Mouse (Mus musculus): ENCODE results near the gene Zfp710.
"Not testable (repeated sequence)": the region's sequence is repeated elsewhere in the genome, so short reads cannot be mapped to it uniquely, and the experiment has no call there.

Zfp710 gene

DNA sequence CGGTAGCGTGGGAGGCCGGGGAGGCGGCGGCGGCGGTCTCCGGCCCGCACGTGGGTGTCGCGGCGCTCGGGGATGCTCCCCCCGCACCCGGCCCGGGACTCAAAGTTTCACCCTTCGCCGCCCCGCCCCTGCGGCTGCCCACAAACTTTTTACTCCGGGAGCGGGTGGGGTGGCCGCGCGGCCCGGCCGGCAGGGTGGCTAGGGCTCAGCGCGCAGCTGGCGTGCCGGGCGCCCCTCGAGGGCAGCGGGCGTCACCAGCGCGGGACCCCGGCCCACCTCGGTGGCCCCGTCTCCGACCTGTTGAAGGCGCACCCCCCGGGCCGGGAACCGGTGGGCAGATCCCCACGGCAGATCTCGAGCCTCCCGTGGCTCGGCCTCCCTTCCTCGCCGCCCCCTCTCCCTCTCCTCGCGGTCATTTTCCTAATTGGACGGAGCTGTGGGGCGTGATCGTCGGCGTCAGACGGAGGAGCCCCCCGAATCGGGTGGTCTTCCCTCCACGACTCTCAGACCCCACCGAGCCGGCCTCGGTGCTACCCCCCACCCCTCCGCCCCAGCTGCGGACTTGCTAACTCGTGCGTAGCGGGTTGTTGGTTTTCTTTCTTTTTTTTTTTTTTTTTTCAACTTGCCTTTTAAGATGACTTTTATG is 2.5 kb downstream of the Zfp710 start:
- no peak for DNase-seq (ENCODE audit: low read depth, low spot score)

GRCm38 (mm10) chr7:80027636-80028417 is 3.2 kb downstream of the Zfp710 start:
- DNase-seq (ENCODE audit: low read depth, low spot score) = no peak

- DNase-seq (ENCODE audit: low read depth, low spot score) = no peak
Measured at GRCm38 (mm10) chr7:80028418-80028720, 3.8 kb downstream of the Zfp710 start.

- peak; percentile 90 for DNase-seq (ENCODE audit: low read depth, low spot score)
Measured at GRCm38 (mm10) chr7:80030009-80030408, 5.4 kb downstream of the Zfp710 start.

DNA sequence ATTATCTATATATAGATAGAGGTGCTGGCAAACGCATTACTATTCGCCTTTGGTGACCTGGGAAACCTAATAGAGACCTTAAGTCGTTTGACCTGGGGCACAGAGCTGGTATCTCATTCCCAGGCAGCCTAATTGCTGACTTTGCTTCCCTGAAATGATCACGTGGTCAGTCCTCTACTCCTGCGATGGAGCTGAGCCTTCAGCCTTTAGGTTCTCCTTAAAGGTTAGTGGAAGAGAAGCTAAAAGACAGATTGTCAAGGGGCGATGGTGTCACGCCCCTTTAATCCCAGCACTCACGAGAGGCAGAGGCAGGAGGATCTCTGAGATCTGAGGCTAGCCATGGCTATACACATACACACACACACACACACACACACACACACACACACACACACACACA is 5.9 kb downstream of the Zfp710 start:
- peak; percentile 78 for DNase-seq (ENCODE audit: low read depth, low spot score)

DNA sequence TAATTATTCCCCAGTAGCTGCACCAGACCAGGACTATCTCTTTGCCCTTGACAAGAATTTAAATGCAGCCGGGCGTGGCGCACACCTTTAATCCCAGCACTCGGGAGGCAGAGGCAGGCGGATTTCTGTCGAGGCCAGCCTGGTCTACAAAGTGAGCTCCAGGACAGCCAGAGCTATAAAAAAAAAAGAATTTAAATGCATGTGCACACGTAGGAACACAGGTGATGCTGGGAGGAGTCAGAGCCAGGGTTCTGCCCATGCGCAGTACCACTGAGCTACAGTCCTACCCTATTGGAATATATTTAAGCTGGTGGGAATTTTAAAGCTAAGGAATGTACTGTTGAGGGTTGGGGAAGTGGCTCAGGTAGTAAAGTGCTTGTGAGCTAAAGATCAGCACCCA is 6.4 kb downstream of the Zfp710 start:
- DNase-seq (ENCODE audit: low read depth, low spot score) = peak; percentile 70

DNA sequence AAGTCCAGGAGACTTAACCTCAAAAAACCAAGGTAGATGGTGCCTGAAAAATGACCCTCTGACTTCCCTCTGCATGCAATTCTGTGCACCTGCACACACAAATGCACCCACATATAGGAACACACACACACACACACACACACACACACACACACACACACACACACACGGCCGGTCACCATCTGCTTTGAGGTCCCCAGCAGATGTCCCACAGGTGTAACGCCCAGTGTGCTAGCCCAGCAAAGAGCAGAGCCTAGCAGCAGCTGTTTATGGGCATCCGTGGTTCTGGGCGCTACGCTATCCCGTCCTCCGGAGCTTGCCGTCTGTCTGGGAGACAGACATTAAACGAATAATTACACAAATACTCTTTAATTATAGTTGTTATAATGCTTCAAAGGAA is 6.9 kb downstream of the Zfp710 start:
- DNase-seq (ENCODE audit: low read depth, low spot score) = no peak

DNA sequence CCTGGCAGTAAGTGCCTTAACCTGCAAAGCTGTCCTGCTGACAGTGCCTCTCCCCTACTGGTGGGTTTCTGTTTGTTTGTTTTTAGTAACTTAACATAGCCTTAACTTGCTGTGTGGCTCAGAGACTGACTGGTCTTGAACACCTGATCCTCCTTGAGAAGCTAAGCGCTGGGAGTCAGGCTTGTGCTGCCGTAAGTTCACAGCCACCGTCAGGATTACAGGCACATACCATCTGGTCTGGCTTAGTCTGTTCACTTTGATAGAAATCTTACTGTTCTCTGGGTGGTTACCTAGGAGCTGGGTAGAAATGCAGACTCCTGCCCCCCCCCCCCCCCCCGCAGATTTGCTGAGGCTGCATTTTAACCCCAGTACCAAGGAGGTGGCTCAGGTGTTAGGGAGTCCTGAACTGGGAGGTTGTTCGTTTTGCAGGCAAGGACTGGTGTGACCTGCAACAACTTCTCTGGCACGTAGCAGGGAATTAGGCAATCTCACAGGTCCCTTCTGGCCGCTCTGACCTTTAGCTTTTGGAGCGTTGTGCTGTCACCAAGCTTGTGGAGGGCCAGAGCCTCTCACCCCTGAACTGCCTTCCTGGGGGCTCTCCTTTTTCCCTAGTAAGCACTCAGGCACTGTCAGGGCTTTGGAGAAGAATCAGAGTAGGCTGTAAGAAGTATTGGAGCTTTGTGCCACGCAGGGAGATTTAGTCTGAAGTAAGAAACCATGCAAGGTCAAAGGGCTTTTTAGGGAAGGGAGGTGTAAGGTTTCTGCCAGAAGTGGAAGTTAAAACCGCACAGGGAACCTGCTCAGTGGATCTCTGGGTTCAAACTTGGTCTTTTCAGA is 7.8 kb downstream of the Zfp710 start:
- DNase-seq (ENCODE audit: low read depth, low spot score) = no peak

DNA sequence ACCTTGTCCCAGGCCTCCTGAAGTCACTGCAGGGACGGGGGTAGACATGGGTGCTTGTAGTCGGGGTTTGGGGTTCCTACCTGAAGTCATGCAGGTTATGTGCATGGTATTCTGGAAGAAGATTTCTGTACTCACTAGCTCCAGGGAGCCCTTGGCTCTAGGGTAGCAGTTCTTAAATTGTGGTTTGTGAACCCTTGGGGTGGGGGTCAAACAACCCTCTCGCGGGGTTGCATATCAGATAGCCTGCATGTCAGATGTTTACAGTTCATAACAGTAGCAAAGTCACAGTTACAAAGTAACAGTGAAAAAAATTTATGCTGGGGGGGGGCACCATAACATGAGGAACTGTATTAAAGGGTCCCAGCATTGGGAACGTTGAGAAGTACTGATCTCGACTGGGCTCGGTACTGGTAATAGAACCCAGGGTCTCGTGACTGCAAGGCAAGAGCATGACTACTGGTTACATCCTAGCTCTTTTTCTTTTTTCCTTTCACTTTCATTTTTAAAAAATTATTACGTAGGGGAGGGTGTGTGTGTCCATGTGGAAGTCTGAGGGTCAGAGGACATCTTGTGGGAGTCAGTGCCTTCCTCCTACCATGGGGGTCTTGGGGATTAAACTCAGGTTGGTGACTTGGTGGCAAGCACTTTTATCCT is 8.6 kb downstream of the Zfp710 start:
- no peak for DNase-seq (ENCODE audit: low read depth, low spot score)

- DNase-seq (ENCODE audit: low read depth, low spot score) = no peak
Measured at GRCm38 (mm10) chr7:80033771-80034170, 9.2 kb downstream of the Zfp710 start.

DNA sequence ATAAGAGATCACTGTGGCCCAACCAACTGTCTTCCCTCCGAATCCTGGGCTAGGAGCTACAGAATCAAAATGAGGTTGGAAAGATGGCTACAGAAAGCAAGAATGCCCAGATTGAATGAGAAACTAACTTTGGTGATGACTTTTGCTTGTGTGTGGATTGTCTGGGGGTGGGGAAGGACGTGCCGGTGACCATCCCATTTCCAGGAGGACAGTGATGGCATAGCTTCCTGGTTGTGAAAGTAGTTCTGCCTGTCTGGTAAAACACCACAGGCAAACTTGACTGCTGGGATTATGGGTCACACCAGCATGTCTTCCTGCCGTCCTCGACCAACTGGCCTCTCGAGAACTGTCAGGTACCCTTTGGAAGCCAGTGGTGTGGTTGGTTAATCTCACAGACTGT is 10.5 kb downstream of the Zfp710 start:
- no peak for DNase-seq (ENCODE audit: low read depth, low spot score)

- DNase-seq (ENCODE audit: low read depth, low spot score) = no peak
Measured at GRCm38 (mm10) chr7:80035748-80036147, 11.1 kb downstream of the Zfp710 start.

- DNase-seq (ENCODE audit: low read depth, low spot score) = no peak
Measured at GRCm38 (mm10) chr7:80039699-80040098, 15.1 kb downstream of the Zfp710 start.

- no peak for DNase-seq (ENCODE audit: low read depth, low spot score)
Measured at GRCm38 (mm10) chr7:80044170-80044569, 19.6 kb downstream of the Zfp710 start.

- no peak for DNase-seq (ENCODE audit: low read depth, low spot score)
Measured at GRCm38 (mm10) chr7:80047041-80047440, 22.4 kb downstream of the Zfp710 start.

DNA sequence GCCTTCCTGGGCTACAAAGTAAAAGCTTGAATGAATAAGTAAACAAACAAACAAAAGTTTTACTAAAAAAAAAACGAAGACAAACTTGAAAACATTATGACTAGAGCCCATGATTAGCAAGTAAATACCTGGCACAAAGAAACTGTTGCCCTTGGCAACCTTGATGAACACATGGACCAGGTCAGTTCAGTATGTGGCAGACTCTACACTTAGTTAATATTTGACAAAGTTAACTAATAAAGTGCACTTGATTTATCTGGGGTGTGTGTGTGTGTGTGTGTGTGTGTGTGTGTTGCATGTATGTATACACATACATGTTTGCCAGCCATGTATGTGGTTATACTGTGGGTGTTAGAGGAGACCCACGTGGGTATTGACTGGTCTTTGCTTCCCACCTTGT is 25.1 kb downstream of the Zfp710 start:
- DNase-seq (ENCODE audit: low read depth, low spot score) = no peak

DNA sequence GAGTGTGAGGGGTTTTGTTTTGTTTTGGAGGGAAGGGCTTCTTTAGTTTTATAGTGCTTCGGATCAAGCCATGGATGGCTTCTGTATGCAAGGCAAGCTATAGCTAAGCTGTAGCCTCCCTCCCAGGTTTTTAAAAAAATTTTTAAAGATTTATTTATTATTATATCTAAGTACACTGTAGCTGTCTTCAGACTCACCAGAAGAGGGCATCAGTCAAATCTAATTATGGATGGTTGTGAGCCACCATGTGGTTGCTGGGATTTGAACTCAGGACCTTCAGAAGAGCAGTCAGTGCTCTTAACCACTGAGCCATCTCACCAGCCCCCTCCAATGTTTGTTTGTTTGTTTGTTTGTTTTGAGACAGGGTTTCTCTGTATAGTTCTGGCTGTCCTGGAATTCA is 25.8 kb downstream of the Zfp710 start:
- DNase-seq (ENCODE audit: low read depth, low spot score) = not testable (repeated sequence)

- no peak for DNase-seq (ENCODE audit: low read depth, low spot score)
Measured at GRCm38 (mm10) chr7:80051835-80052234, 27.2 kb downstream of the Zfp710 start.

- DNase-seq (ENCODE audit: low read depth, low spot score) = no peak
Measured at GRCm38 (mm10) chr7:80052261-80052660, 27.6 kb downstream of the Zfp710 start.

GRCm38 (mm10) chr7:80053147-80053546 is 28.5 kb downstream of the Zfp710 start:
- peak; percentile 67 for DNase-seq (ENCODE audit: low read depth, low spot score)

DNA sequence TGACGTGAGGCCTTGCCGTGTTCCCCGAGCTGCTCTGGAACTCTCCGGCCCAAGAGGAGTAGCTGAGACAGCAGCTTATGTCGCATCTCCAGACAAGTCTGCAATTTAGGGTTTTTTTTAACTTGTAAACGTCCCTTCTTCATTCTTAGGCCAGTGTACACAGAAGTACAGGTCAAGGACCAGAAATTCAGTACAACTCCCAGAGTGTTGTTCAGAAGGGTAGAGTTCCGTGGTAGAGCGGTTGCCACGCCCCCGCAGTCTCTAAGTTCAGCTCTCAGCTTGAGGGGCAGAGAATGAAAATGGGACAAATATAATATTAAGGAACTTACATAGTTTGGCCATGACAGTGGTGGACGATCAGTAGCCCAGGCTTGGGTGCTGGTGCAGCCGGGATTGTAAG is 31.2 kb downstream of the Zfp710 start:
- DNase-seq (ENCODE audit: low read depth, low spot score) = no peak

All from R1 (cell line).